Mouse (Mus musculus): ENCODE measurements around the gene Ostm1.

The Ostm1 gene

GRCm38 (mm10) chr10:42625907-42626306 is 42.3 kb downstream of the Ostm1 start:
- no peak for DNase-seq (ENCODE audit: low read depth in 1 of 2, low spot score in 2 of 2)

GRCm38 (mm10) chr10:42630596-42631355 is 47.2 kb downstream of the Ostm1 start:
- DNase-seq (ENCODE audit: low read depth in 1 of 2, low spot score in 2 of 2): no peak

GRCm38 (mm10) chr10:42631754-42632452 is 48.3 kb downstream of the Ostm1 start:
- DNase-seq (ENCODE audit: low read depth in 1 of 2, low spot score in 2 of 2): no peak

- no peak for DNase-seq (ENCODE audit: low read depth in 1 of 2, low spot score in 2 of 2)
Observed at GRCm38 (mm10) chr10:42632453-42633360, 49.1 kb downstream of the Ostm1 start.

GRCm38 (mm10) chr10:42633361-42634121 is 49.9 kb downstream of the Ostm1 start:
- no peak for DNase-seq (ENCODE audit: low read depth in 1 of 2, low spot score in 2 of 2)

GRCm38 (mm10) chr10:42634122-42634720 is 50.6 kb downstream of the Ostm1 start:
- no peak for DNase-seq (ENCODE audit: low read depth in 1 of 2, low spot score in 2 of 2)

- no peak for DNase-seq (ENCODE audit: low read depth in 1 of 2, low spot score in 2 of 2)
Observed at GRCm38 (mm10) chr10:42635046-42635445, 51.4 kb downstream of the Ostm1 start.

- DNase-seq (ENCODE audit: low read depth in 1 of 2, low spot score in 2 of 2): no peak
Observed at GRCm38 (mm10) chr10:42635566-42636359, 52.1 kb downstream of the Ostm1 start.

- DNase-seq (ENCODE audit: low read depth in 1 of 2, low spot score in 2 of 2): peak in 1 of 2 experiments; percentile 4
Observed at GRCm38 (mm10) chr10:42636360-42637182, 52.9 kb downstream of the Ostm1 start.

GRCm38 (mm10) chr10:42637183-42637788 is 53.7 kb downstream of the Ostm1 start:
- DNase-seq (ENCODE audit: low read depth in 1 of 2, low spot score in 2 of 2): peak in 1 of 2 experiments; percentile 3

GRCm38 (mm10) chr10:42639856-42640255 is 56.2 kb downstream of the Ostm1 start:
- no peak for DNase-seq (ENCODE audit: low read depth in 1 of 2, low spot score in 2 of 2)

- DNase-seq (ENCODE audit: low read depth in 1 of 2, low spot score in 2 of 2): no peak
Observed at GRCm38 (mm10) chr10:42643638-42644037, 60.0 kb downstream of the Ostm1 start.

GRCm38 (mm10) chr10:42646340-42646739 is 62.7 kb downstream of the Ostm1 start:
- no peak for DNase-seq (ENCODE audit: low read depth in 1 of 2, low spot score in 2 of 2)

- no peak for DNase-seq (ENCODE audit: low read depth in 1 of 2, low spot score in 2 of 2)
Observed at GRCm38 (mm10) chr10:42661916-42662315, 78.3 kb downstream of the Ostm1 start.

- no peak for DNase-seq (ENCODE audit: low read depth in 1 of 2, low spot score in 2 of 2)
Observed at GRCm38 (mm10) chr10:42669970-42670369, 86.3 kb downstream of the Ostm1 start.

- DNase-seq (ENCODE audit: low read depth in 1 of 2, low spot score in 2 of 2): no peak
Observed at GRCm38 (mm10) chr10:42672798-42673197, 89.2 kb downstream of the Ostm1 start.

GRCm38 (mm10) chr10:42675571-42675970 is 91.9 kb downstream of the Ostm1 start:
- no peak for DNase-seq (ENCODE audit: low read depth in 1 of 2, low spot score in 2 of 2)

GRCm38 (mm10) chr10:42678331-42678730 is 94.7 kb downstream of the Ostm1 start:
- DNase-seq (ENCODE audit: low read depth in 1 of 2, low spot score in 2 of 2): no peak

Data from monocyte, adult 2 months (primary cell).